ENCODE assay signal across 23 mouse cellular contexts in the genomic region with DNA sequence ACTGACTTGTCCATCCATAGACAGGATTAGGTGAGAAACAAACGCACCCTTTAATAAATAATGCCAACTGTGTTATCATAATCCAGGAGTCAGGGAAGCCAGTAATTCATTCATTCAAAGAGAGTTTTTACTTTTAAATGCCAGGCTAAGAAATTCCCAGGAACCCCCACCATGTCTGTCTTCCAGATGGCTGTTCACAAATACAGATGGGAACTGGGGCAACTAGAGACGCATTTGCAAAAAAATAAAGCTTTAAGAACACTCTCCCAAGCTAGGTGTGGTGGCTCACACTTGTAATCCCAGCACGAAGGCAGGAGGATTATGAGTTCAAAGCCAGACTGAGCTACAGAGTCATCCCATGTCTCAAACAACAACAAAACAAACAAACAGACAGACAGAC.
A peak's percentile ranks its signal among the peaks of the same experiment; 100 is the strongest.
DNase-seq lines count a peak whose midpoint lies in the region; ATAC-seq lines count a peak whose summit lies in the region.
"Had no signal": no experiment of that assay in that cellular context is flagged by ENCODE, and none has a peak within 500 bp of the region (broad histone marks: within the 10 kb centered on the region; RNA-seq: fewer than 3 reads in every experiment).

No protein-coding gene starts in this region.

- H3K4me3 ChIP-seq in forebrain, embryonic 14.5 days (ENCODE audit: low read depth, low read length) = no peak overlapping the region
- H3K4me3 ChIP-seq in forebrain, embryonic 13.5 days = no peak overlapping the region
- H3K4me3 ChIP-seq: forebrain, embryonic 12.5 days; gastrocnemius, adult 2 months; hindbrain, embryonic 12.5 days; hindbrain, embryonic 15.5 days had no signal

- no peaks in the 10 kb centered on the region for H3K9me3 ChIP-seq in forebrain, embryonic 14.5 days (replicated peaks; ENCODE audit: control insufficient read depth, low read length)
- H3K9me3 ChIP-seq in forebrain, embryonic 13.5 days (replicated peaks) = no peaks in the 10 kb centered on the region
- H3K9me3 ChIP-seq: forebrain, embryonic 12.5 days; hindbrain, embryonic 12.5 days; hindbrain, embryonic 15.5 days had no signal

- no peak for ATAC-seq in forebrain, embryonic 14.5 days
- no peak for ATAC-seq in forebrain, embryonic 13.5 days
- ATAC-seq: CD4-positive, CD25-positive, alpha-beta regulatory T cell, adult 4 months; intestine, postnatal 0 days had no signal

- intact Hi-C loops in left cerebral cortex, postnatal 36 days (cut with DNase I) = no loop called here

- H3K36me3 ChIP-seq in forebrain, embryonic 14.5 days (ENCODE audit: control insufficient read depth, insufficient read depth, low read length) = no peaks in the 10 kb centered on the region
- no peaks in the 10 kb centered on the region for H3K36me3 ChIP-seq in forebrain, embryonic 13.5 days (ENCODE audit: poor library complexity, severe bottlenecking)
- H3K36me3 ChIP-seq: forebrain, embryonic 12.5 days; hindbrain, embryonic 12.5 days; hindbrain, embryonic 15.5 days had no signal

- H3K9ac ChIP-seq in forebrain, embryonic 14.5 days (ENCODE audit: low read length) = no peak overlapping the region
- no peak overlapping the region for H3K9ac ChIP-seq in forebrain, embryonic 13.5 days
- H3K9ac ChIP-seq: forebrain, embryonic 12.5 days; hindbrain, embryonic 12.5 days; hindbrain, embryonic 15.5 days had no signal

- no peaks in the 10 kb centered on the region for H3K4me1 ChIP-seq in forebrain, embryonic 14.5 days (ENCODE audit: control insufficient read depth, insufficient read depth, low read length)
- no peaks in the 10 kb centered on the region for H3K4me1 ChIP-seq in forebrain, embryonic 13.5 days
- H3K4me1 ChIP-seq: forebrain, embryonic 12.5 days; hindbrain, embryonic 12.5 days; hindbrain, embryonic 15.5 days had no signal

- no peaks in the 10 kb centered on the region for H3K27me3 ChIP-seq in forebrain, embryonic 14.5 days (replicated peaks; ENCODE audit: control insufficient read depth, insufficient read depth, low read length)
- H3K27me3 ChIP-seq in forebrain, embryonic 13.5 days = no peaks in the 10 kb centered on the region
- H3K27me3 ChIP-seq: forebrain, embryonic 12.5 days; hindbrain, embryonic 12.5 days; hindbrain, embryonic 15.5 days had no signal

- H3K27ac ChIP-seq in forebrain, embryonic 14.5 days (ENCODE audit: low read depth, low read length) = no peak overlapping the region
- H3K27ac ChIP-seq in forebrain, embryonic 13.5 days = no peak overlapping the region
- H3K27ac ChIP-seq: forebrain, embryonic 12.5 days; gastrocnemius, adult 2 months; hindbrain, embryonic 12.5 days; hindbrain, embryonic 15.5 days had no signal

- WGBS in forebrain, embryonic 14.5 days = 68% methylated on average over 3 of the region's 3 CpGs
- 77% methylated on average over 3 of the region's 3 CpGs for WGBS in forebrain, embryonic 13.5 days

- H3K4me2 ChIP-seq in forebrain, embryonic 14.5 days (ENCODE audit: low read length) = no peak overlapping the region
- H3K4me2 ChIP-seq in forebrain, embryonic 13.5 days = no peak overlapping the region
- H3K4me2 ChIP-seq: forebrain, embryonic 12.5 days; heart, embryonic 11.5 days; hindbrain, embryonic 12.5 days; hindbrain, embryonic 15.5 days had no signal

- DNase-seq in forebrain, embryonic 14.5 days (ENCODE audit: low spot score) = peak; percentile 27
- peak; percentile 37 to 55 for DNase-seq in layer of hippocampus, adult 18-20 months (ENCODE audit: low spot score in 2 of 2)
- DNase-seq in layer of hippocampus, adult 9-11 months = no peak
- peak; percentile 47 for DNase-seq in brain, embryonic 18.5 days (ENCODE audit: low read depth, low spot score)
- no peak for DNase-seq in left cerebral cortex, postnatal 36 days (ENCODE audit: low spot score in 2 of 2)
- no peak for DNase-seq in right cerebral cortex, postnatal 14 days
- DNase-seq: adrenal gland, adult 2 months; adrenal gland, postnatal 14 days; B cell, adult 2 months; cerebellum, adult 11-12 months; cerebellum, adult 8-10 months; cerebellum, postnatal 10 days; cerebellum, postnatal 36 days; embryo, embryonic 11 days; gastrocnemius, adult 2 months; gastrocnemius, postnatal 14 days had no signal

Comparison
In these comparisons a context has a peak if more than half of its experiments do, and no peak if none do; other contexts are left out.
1. DNase-seq: peak in forebrain, embryonic 14.5 days (single experiment), layer of hippocampus, adult 18-20 months (2 of 2) and brain, embryonic 18.5 days (single experiment); none in layer of hippocampus, adult 9-11 months (single experiment), left cerebral cortex, postnatal 36 days (0 of 2) and right cerebral cortex, postnatal 14 days (single experiment).